Comparison of ENCODE assay signal across 8 mouse cellular contexts in the genomic region with DNA sequence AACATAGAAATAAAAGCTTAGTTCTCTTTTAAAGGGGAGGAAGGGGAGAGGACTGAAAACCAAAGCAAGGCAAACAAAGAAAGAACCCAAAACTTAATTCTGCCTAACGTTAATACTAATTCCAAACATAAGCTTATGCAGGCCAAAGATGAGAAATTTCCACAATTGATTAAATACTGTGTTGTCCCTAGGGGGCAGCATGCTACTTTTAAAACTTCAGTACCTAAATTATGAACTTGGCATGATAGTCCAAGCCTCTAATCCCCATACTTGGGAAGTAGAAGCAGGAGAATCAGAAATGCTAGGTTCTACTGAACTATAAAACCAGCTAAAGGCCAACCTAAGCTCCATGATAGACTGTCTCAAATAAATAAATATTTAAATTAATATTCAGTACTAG. TPM values are rescaled to one million over a fixed set of nuclear protein-coding genes. Genes with fewer than 3 reads are reported as not detected.
A peak's percentile ranks its signal among the peaks of the same experiment; 100 is the strongest.
DNase-seq lines count a peak whose midpoint lies in the region; ATAC-seq lines count a peak whose summit lies in the region.
"Had no signal": no experiment of that assay in that cellular context is flagged by ENCODE, and none has a peak within 500 bp of the region (broad histone marks: within the 10 kb centered on the region; RNA-seq: fewer than 3 reads in every experiment).

No protein-coding gene starts in this region.

- no peaks in the 10 kb centered on the region for H3K9me3 ChIP-seq in hindbrain, embryonic 11.5 days (ENCODE audit: control insufficient read depth, low read length)
- no peaks in the 10 kb centered on the region for H3K9me3 ChIP-seq in hindbrain, embryonic 10.5 days
- no peaks in the 10 kb centered on the region for H3K9me3 ChIP-seq in embryonic facial prominence, embryonic 14.5 days (ENCODE audit: control insufficient read depth, low read length)
- H3K9me3 ChIP-seq: stomach, embryonic 15.5 days had no signal

- ATAC-seq in hindbrain, embryonic 11.5 days (ENCODE audit: low FRiP score), result no peak
- no peak for ATAC-seq in embryonic facial prominence, embryonic 14.5 days (ENCODE audit: low read depth)

- no peaks in the 10 kb centered on the region for H3K4me1 ChIP-seq in hindbrain, embryonic 11.5 days (replicated peaks; ENCODE audit: control insufficient read depth, insufficient read depth, low read length)
- no peaks in the 10 kb centered on the region for H3K4me1 ChIP-seq in hindbrain, embryonic 10.5 days (replicated peaks)
- H3K4me1 ChIP-seq in embryonic facial prominence, embryonic 14.5 days (ENCODE audit: control insufficient read depth, insufficient read depth, low read length), result no peaks in the 10 kb centered on the region
- H3K4me1 ChIP-seq: stomach, embryonic 15.5 days had no signal

- H3K27ac ChIP-seq in hindbrain, embryonic 11.5 days (ENCODE audit: low read depth, low read length), result no peak overlapping the region
- no peak overlapping the region for H3K27ac ChIP-seq in hindbrain, embryonic 10.5 days
- H3K27ac ChIP-seq in embryonic facial prominence, embryonic 14.5 days (replicated peaks; ENCODE audit: low read depth, low read length), result no peak overlapping the region
- H3K27ac ChIP-seq: stomach, embryonic 15.5 days had no signal

- WGBS in hindbrain, embryonic 11.5 days, result 79% methylated on average over 1 of the region's 1 CpGs
- 80% methylated on average over 1 of the region's 1 CpGs for WGBS in hindbrain, embryonic 10.5 days
- 55% methylated on average over 1 of the region's 1 CpGs for WGBS in embryonic facial prominence, embryonic 14.5 days

- H3K36me3 ChIP-seq in hindbrain, embryonic 11.5 days (ENCODE audit: control insufficient read depth, insufficient read depth, low read length), result no peaks in the 10 kb centered on the region
- no peaks in the 10 kb centered on the region for H3K36me3 ChIP-seq in hindbrain, embryonic 10.5 days
- no peaks in the 10 kb centered on the region for H3K36me3 ChIP-seq in embryonic facial prominence, embryonic 14.5 days (ENCODE audit: control insufficient read depth, insufficient read depth, low read length)
- H3K36me3 ChIP-seq: stomach, embryonic 15.5 days had no signal

- H3K27me3 ChIP-seq in hindbrain, embryonic 11.5 days (ENCODE audit: control insufficient read depth, insufficient read depth, low read length), result no peaks in the 10 kb centered on the region
- no peaks in the 10 kb centered on the region for H3K27me3 ChIP-seq in hindbrain, embryonic 10.5 days (ENCODE audit: insufficient read depth, poor library complexity, severe bottlenecking)
- no peaks in the 10 kb centered on the region for H3K27me3 ChIP-seq in embryonic facial prominence, embryonic 14.5 days (replicated peaks; ENCODE audit: control insufficient read depth, insufficient read depth, low read length)
- H3K27me3 ChIP-seq: stomach, embryonic 15.5 days had no signal

- no peak overlapping the region for H3K4me3 ChIP-seq in hindbrain, embryonic 11.5 days (ENCODE audit: low read depth, low read length)
- no peak overlapping the region for H3K4me3 ChIP-seq in hindbrain, embryonic 10.5 days
- H3K4me3 ChIP-seq in embryonic facial prominence, embryonic 14.5 days (ENCODE audit: low read depth, low read length), result no peak overlapping the region
- H3K4me3 ChIP-seq: stomach, embryonic 15.5 days had no signal

- no peak overlapping the region for H3K4me2 ChIP-seq in hindbrain, embryonic 11.5 days (replicated peaks; ENCODE audit: low read depth, low read length)
- no peak overlapping the region for H3K4me2 ChIP-seq in embryonic facial prominence, embryonic 14.5 days (ENCODE audit: low read depth, low read length)
- H3K4me2 ChIP-seq: stomach, embryonic 15.5 days had no signal

- peak; percentile 21 for DNase-seq in hindbrain, embryonic 11.5 days (ENCODE audit: low spot score)
- DNase-seq in hindbrain, embryonic 10.5 days (ENCODE audit: low spot score), result no peak
- DNase-seq in thymus, postnatal 0 days (ENCODE audit: low spot score), result peak; percentile 23
- DNase-seq in thymus, postnatal 25 days, result no peak
- DNase-seq in embryonic facial prominence, embryonic 14.5 days (ENCODE audit: low spot score), result peak; percentile 79
- DNase-seq in neural tube, embryonic 10.5 days (ENCODE audit: extremely low spot score, low spot score), result no peak
- no peak for DNase-seq in frontal cortex, postnatal 14 days (ENCODE audit: low spot score in 2 of 2)

- no peak overlapping the region for H3K9ac ChIP-seq in hindbrain, embryonic 11.5 days (ENCODE audit: low read depth, low read length)
- no peak overlapping the region for H3K9ac ChIP-seq in embryonic facial prominence, embryonic 14.5 days (ENCODE audit: low read depth, low read length)
- H3K9ac ChIP-seq: stomach, embryonic 15.5 days had no signal

RNA-seq across cellular contexts. Expression of a gene that starts 18.7 kb away (rescaled TPM):
- polyA plus RNA-seq in hindbrain, embryonic 11.5 days (2014; fragmentation: Nextera tagmentation; extraction: Ambion mirVana), result 16.4 and 18.9 TPM in 2 replicates
- polyA plus RNA-seq in hindbrain, embryonic 10.5 days (2016; fragmentation: Nextera tagmentation; extraction: Ambion mirVana), result 6.7 and 7.3 TPM in 2 replicates
- 4.5 and 4.8 TPM in 2 replicates for polyA plus RNA-seq in thymus, postnatal 0 days (2015; fragmentation: Nextera tagmentation; extraction: Ambion mirVana)
- 6.6 and 10.5 TPM in 2 replicates for polyA plus RNA-seq in embryonic facial prominence, embryonic 14.5 days (2014; fragmentation: Nextera tagmentation; extraction: Ambion mirVana)

Comparison
In these comparisons a context has a peak if more than half of its experiments do, and no peak if none do; other contexts are left out.
1. DNase-seq: peak in hindbrain, embryonic 11.5 days (single experiment), thymus, postnatal 0 days (single experiment) and embryonic facial prominence, embryonic 14.5 days (single experiment); none in hindbrain, embryonic 10.5 days (single experiment), thymus, postnatal 25 days (single experiment), neural tube, embryonic 10.5 days (single experiment) and frontal cortex, postnatal 14 days (0 of 2).